Mouse (Mus musculus): ENCODE measurements at regions not wholly inside any gene's neighbourhood (a gene's known extent, or its start where the extent isn't known, plus 50 kb on each side); places are given as distances from the start of the nearest gene placed in this dataset.

- no peak for TF ChIP-seq CEBPB (IDR thresholded peaks at IDR 0.05; ENCODE audit: low read depth)
- TF ChIP-seq CTCF (IDR thresholded peaks at IDR 0.05; ENCODE audit: control insufficient read depth, insufficient read depth, insufficient read length) = no peak
Observed at GRCm38 (mm10) chr8:103347158-103347871, 561.9 kb upstream of the Cdh11 start.

All from C2C12 (cell line).